Mouse (Mus musculus) liver, embryonic 14.5 days (tissue): ENCODE results near the gene Nipal3.

ENCODE experiments used
- CTCF ChIP-seq: IDR thresholded peaks from 2 replicates; pipeline ENCODE4 v1.5.1; 2016; ENCODE audit warnings: antibody characterized with exemption, low read depth, control low read depth
- EP300 ChIP-seq: IDR thresholded peaks from 2 replicates; pipeline ENCODE4 v1.6.1; 2016; ENCODE audit warnings: antibody characterized with exemption, low read depth

DNA sequence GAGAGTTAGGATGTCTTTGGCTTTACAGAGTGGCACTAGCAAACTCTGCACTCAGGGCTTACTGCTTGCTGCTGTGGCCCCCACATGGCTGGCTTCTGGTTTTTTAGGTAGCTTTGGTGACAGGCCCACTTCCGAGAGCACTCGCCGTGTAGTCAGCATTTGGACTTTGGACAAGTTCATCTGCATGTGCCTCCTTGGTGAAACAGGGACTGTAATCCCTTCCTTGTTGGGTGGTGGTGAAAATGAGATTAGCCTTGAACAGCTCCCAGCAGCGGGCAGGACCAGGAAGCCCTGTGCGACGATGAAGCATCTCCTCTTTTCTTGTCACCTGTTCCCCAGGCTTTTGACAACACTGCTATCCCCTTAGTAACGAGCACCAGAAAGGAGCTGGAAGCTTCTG, 19.0 kb upstream of the Nipal3 start:
- TF ChIP-seq CTCF (no peak), EP300 (no peak)
